ENCODE assay signal across 10 mouse cellular contexts in the genomic region with DNA sequence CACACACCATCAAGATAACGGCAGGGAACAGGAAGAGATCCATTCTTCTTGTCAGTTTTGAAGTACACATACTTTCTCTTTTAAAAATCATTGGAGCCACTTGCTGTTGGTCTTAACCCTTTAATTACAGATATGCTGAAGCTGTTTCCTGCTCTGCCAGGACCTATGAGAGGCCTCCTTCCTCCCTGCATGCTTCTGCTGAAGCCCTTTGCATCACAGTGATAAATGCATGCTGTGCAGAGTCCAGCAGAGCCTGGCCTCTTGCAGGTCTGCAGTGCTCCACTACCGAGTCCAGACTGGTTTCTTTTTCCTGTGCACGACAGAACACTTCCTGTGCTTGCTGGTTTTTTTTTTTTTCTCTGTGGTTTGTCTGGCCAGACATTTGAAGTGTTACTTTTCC.
DNase-seq lines count a peak whose midpoint lies in the region; ATAC-seq and TF ChIP-seq lines count a peak whose summit lies in the region.
"Had no signal": no experiment of that assay in that cellular context is flagged by ENCODE, and none has a peak within 500 bp of the region (broad histone marks: within the 10 kb centered on the region; RNA-seq: fewer than 3 reads in every experiment).

No protein-coding gene starts in this region.

- peaks cover 16% of the 10 kb centered on the region for H3K4me1 ChIP-seq in intestine, postnatal 0 days (replicated peaks; ENCODE audit: control insufficient read depth, insufficient read depth, low read length)

- DNase-seq in kidney, adult 18-20 months = peak; percentile 30
- no peak for DNase-seq in kidney, adult 8-10 months
- DNase-seq in adrenal gland, postnatal 14 days = peak; percentile 44
- no peak for DNase-seq in gastrocnemius, adult 18-20 months (ENCODE audit: low spot score)
- no peak for DNase-seq in frontal cortex, postnatal 10 days (ENCODE audit: low spot score in 2 of 2)
- DNase-seq: cerebellum, adult 11-12 months had no signal

- no peak overlapping the region for H3K4me3 ChIP-seq in intestine, postnatal 0 days (ENCODE audit: low read depth, low read length)
- H3K4me3 ChIP-seq: hindbrain, embryonic 10.5 days; neural tube, embryonic 13.5 days had no signal

- WGBS in intestine, postnatal 0 days = 2% methylated on average over 3 of the region's 3 CpGs

- H3K36me3 ChIP-seq in intestine, postnatal 0 days (ENCODE audit: control insufficient read depth, insufficient read depth) = no peaks in the 10 kb centered on the region
- H3K36me3 ChIP-seq: hindbrain, embryonic 10.5 days; neural tube, embryonic 13.5 days had no signal

- H3K9ac ChIP-seq in intestine, postnatal 0 days (ENCODE audit: low read depth, low read length) = no peak overlapping the region
- H3K9ac ChIP-seq: neural tube, embryonic 13.5 days had no signal

- ATAC-seq in intestine, postnatal 0 days = peak; percentile 73
- ATAC-seq in megakaryocyte progenitor cell, adult 5-6 weeks (replicated peaks; ENCODE audit: poor library complexity) = peak; percentile 23; the same call in 1 of the 2 replicates

- H3K4me2 ChIP-seq in intestine, postnatal 0 days (replicated peaks; ENCODE audit: low read depth) = peak overlapping the region; percentile 40
- H3K4me2 ChIP-seq: neural tube, embryonic 13.5 days had no signal

- no peaks in the 10 kb centered on the region for H3K9me3 ChIP-seq in intestine, postnatal 0 days (ENCODE audit: control insufficient read depth)
- H3K9me3 ChIP-seq: hindbrain, embryonic 10.5 days; neural tube, embryonic 13.5 days had no signal

- H3K27ac ChIP-seq in intestine, postnatal 0 days (ENCODE audit: low read depth, low read length) = peak overlapping the region; percentile 54; the same call in 1 of the 2 replicates
- H3K27ac ChIP-seq: hindbrain, embryonic 10.5 days; neural tube, embryonic 13.5 days had no signal

- no peaks in the 10 kb centered on the region for H3K27me3 ChIP-seq in intestine, postnatal 0 days (replicated peaks; ENCODE audit: control insufficient read depth, insufficient read depth, low read length)
- H3K27me3 ChIP-seq: neural tube, embryonic 13.5 days had no signal

- TF ChIP-seq CTCF in intestine, postnatal 0 days (IDR thresholded peaks at IDR 0.05; ENCODE audit: low read depth) = no peak

Comparison
In these comparisons a context has a peak if more than half of its experiments do, and no peak if none do; other contexts are left out.
1. DNase-seq: peak in kidney, adult 18-20 months (single experiment) and adrenal gland, postnatal 14 days (single experiment); none in kidney, adult 8-10 months (0 of 2), gastrocnemius, adult 18-20 months (single experiment) and frontal cortex, postnatal 10 days (0 of 2).